Mouse (Mus musculus) G1E (cell line): ENCODE measurements at regions not wholly inside any gene's neighbourhood (a gene's known extent, or its start where the extent isn't known, plus 50 kb on each side); places are given as distances from the start of the nearest gene placed in this dataset.

ENCODE experiments used
- ATAC-seq: 2 replicates; pipeline ENCODE4 v1.8.0; 2016; ENCODE audit warnings: mild to moderate bottlenecking; ENCODE audit not compliant: insufficient number of reproducible peaks, poor library complexity, low FRiP score, severe bottlenecking; ENCODE audit errors: extremely low read depth
- DNase-seq: peaks from one replicate; pipeline ENCODE4 v3.0.0; 2012; ENCODE audit warnings: low spot score
- H3K27me3 ChIP-seq: 2 replicates; pipeline ENCODE4 v1.6.1; 2012; ENCODE audit warnings: mild to moderate bottlenecking, low read length, inconsistent platforms; ENCODE audit not compliant: insufficient read depth
- H3K36me3 ChIP-seq: replicated peaks from 2 replicates; pipeline ENCODE3; 2012; ENCODE audit warnings: mild to moderate bottlenecking, inconsistent platforms
- H3K4me1 ChIP-seq: 2 replicates; pipeline ENCODE4 v1.6.1; 2012; ENCODE audit warnings: low read depth, low read length, inconsistent platforms, mixed read lengths; ENCODE audit not compliant: insufficient read depth
- H3K4me3 ChIP-seq: 2 replicates; pipeline ENCODE4 v1.5.1; 2012; ENCODE audit warnings: low read depth, mild to moderate bottlenecking, inconsistent platforms, low read length, moderate library complexity, mixed read lengths
- H3K9me3 ChIP-seq: replicated peaks from 2 replicates; pipeline ENCODE4 v1.6.1; 2012; ENCODE audit warnings: inconsistent platforms
- CTCF ChIP-seq: IDR thresholded peaks from 2 replicates; pipeline ENCODE4 v1.5.1; 2012; ENCODE audit warnings: low read depth, low read length, inconsistent platforms, mixed read lengths
- GATA1 ChIP-seq: IDR thresholded peaks from 2 replicates; pipeline ENCODE4 v1.6.1; 2012; ENCODE audit warnings: borderline replicate concordance, low read length, inconsistent platforms, mixed read lengths
- GATA2 ChIP-seq: IDR thresholded peaks from 2 replicates; pipeline ENCODE4 v1.6.1; 2012; ENCODE audit warnings: low read depth, low read length, inconsistent platforms, borderline replicate concordance
- POLR2AphosphoS5 ChIP-seq: IDR thresholded peaks from 2 replicates; pipeline ENCODE4 v1.6.1; 2012; ENCODE audit warnings: low read depth, low read length, inconsistent platforms; ENCODE audit not compliant: insufficient replicate concordance
- TAL1 ChIP-seq: conservative IDR thresholded peaks from 2 replicates; pipeline ENCODE4 v1.6.1; 2012; ENCODE audit warnings: low read depth, low read length, inconsistent platforms, mixed read lengths

DNA sequence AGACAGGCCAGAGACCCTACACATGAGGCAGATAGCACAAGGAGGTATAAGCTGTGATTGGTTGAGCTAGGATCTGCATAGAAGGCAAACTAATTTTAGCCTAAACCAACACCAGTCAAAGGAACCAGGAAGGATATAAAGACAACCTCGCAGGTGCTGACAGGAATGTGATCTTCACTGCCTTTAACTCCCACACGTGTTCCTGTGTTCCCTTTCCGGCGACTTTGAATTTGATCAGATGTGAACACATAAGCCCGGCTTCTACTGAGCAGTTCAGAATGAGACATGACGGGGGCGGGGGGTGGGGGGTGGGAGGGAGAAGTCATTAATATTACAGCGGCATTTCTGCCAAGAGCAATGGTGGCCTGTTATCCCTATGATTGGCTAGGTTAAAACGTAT, 271.0 kb downstream of the Tgfb2 start:
- H3K36me3 ChIP-seq, result no peaks in the 10 kb centered on the region
- peaks cover 30% of the 10 kb centered on the region for H3K9me3 ChIP-seq
- no peaks in the 10 kb centered on the region for H3K4me1 ChIP-seq
- peaks cover 3% of the 10 kb centered on the region; the same call in 1 of the 2 replicates for H3K27me3 ChIP-seq
- DNase-seq (no peak), ATAC-seq (no peak)
- no peak for TF ChIP-seq GATA1
- TF ChIP-seq POLR2AphosphoS5, result no peak
- no peak for TF ChIP-seq GATA2
- TF ChIP-seq TAL1, result no peak
- no peak for TF ChIP-seq CTCF
- H3K4me3 ChIP-seq, result no peak overlapping the region

DNA sequence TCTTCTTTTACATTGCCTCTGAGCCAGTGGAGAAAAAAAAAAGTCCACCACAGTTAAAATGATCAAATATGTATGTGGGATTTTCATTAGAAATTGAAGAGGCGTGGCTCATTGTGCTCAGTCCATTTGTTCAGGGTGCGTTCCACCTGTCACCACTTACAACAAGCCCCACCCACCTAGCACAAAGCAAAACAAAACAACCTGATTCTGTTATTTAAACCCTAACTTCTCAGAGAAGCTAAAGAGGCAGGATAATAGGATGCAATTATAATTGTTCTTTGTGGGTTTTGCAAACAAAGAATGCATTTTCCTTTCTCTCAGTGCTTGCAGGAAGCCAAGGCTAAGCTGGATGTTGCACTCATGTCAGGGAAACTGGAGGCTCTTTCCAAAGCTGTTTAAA, 271.8 kb downstream of the Tgfb2 start:
- DNase-seq, result no peak
- Histone ChIP-seq H3K27me3 (peaks cover 3% of the 10 kb centered on the region; the same call in 1 of the 2 replicates), H3K9me3 (peaks cover 26% of the 10 kb centered on the region), H3K4me1 (no peaks in the 10 kb centered on the region), H3K36me3 (no peaks in the 10 kb centered on the region), H3K4me3 (no peak overlapping the region)
- ATAC-seq, result no peak
- no peak for TF ChIP-seq TAL1
- TF ChIP-seq GATA1, result no peak
- no peak for TF ChIP-seq CTCF
- TF ChIP-seq GATA2, result no peak
- no peak for TF ChIP-seq POLR2AphosphoS5

- Histone ChIP-seq H3K4me1 (no peaks in the 10 kb centered on the region), H3K9me3 (peaks cover 25% of the 10 kb centered on the region), H3K4me3 (no peak overlapping the region), H3K27me3 (peaks cover 3% of the 10 kb centered on the region; the same call in 1 of the 2 replicates), H3K36me3 (no peaks in the 10 kb centered on the region)
- no peak for TF ChIP-seq TAL1
- no peak for TF ChIP-seq GATA2
- TF ChIP-seq POLR2AphosphoS5, result no peak
- TF ChIP-seq GATA1, result no peak
- no peak for TF ChIP-seq CTCF
- DNase-seq (no peak), ATAC-seq (no peak)
Observed at GRCm38 (mm10) chr1:186433169-186433665, 272.6 kb downstream of the Tgfb2 start.

- Histone ChIP-seq H3K4me3 (no peak overlapping the region), H3K4me1 (no peaks in the 10 kb centered on the region), H3K9me3 (peaks cover 22% of the 10 kb centered on the region), H3K36me3 (no peaks in the 10 kb centered on the region), H3K27me3 (no peaks in the 10 kb centered on the region)
- ATAC-seq (no peak), DNase-seq (no peak)
- TF ChIP-seq GATA2, result no peak
- no peak for TF ChIP-seq GATA1
- TF ChIP-seq POLR2AphosphoS5, result no peak
- no peak for TF ChIP-seq CTCF
- no peak for TF ChIP-seq TAL1
Observed at GRCm38 (mm10) chr1:186425421-186425820, 280.4 kb downstream of the Tgfb2 start.

DNA sequence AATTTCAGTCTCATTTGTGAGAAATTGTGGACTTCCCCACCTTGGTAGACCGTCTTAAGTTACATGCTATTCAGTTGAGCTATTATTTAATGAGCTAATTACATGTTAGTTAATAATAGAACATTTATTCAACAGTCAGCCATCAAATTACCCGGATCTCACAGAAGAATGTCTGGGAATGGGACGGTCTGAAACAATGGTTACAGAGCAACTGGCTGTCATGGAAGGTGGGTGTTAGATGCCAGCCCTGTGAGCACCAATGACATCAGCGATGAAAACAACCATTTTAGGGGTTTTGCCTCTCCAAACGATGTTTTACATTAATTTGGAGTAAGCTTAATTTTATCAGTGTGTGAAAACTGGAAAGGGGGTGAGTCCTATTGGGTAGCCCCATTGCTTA, 281.7 kb downstream of the Tgfb2 start:
- H3K4me1 ChIP-seq, result no peaks in the 10 kb centered on the region
- H3K4me3 ChIP-seq, result no peak overlapping the region
- no peaks in the 10 kb centered on the region for H3K27me3 ChIP-seq
- ATAC-seq, result no peak
- peaks cover 23% of the 10 kb centered on the region for H3K9me3 ChIP-seq
- TF ChIP-seq CTCF (no peak), TAL1 (no peak), GATA1 (no peak), GATA2 (no peak), POLR2AphosphoS5 (no peak)
- H3K36me3 ChIP-seq, result no peaks in the 10 kb centered on the region
- DNase-seq, result no peak

- H3K4me3 ChIP-seq, result no peak overlapping the region
- no peaks in the 10 kb centered on the region for H3K4me1 ChIP-seq
- H3K36me3 ChIP-seq, result no peaks in the 10 kb centered on the region
- no peak for TF ChIP-seq POLR2AphosphoS5
- no peak for TF ChIP-seq GATA1
- no peak for TF ChIP-seq GATA2
- TF ChIP-seq CTCF, result no peak
- DNase-seq (no peak), ATAC-seq (no peak)
- no peaks in the 10 kb centered on the region for H3K27me3 ChIP-seq
- peaks cover 40% of the 10 kb centered on the region for H3K9me3 ChIP-seq
Observed at GRCm38 (mm10) chr1:186417101-186417500, 288.7 kb downstream of the Tgfb2 start.

DNA sequence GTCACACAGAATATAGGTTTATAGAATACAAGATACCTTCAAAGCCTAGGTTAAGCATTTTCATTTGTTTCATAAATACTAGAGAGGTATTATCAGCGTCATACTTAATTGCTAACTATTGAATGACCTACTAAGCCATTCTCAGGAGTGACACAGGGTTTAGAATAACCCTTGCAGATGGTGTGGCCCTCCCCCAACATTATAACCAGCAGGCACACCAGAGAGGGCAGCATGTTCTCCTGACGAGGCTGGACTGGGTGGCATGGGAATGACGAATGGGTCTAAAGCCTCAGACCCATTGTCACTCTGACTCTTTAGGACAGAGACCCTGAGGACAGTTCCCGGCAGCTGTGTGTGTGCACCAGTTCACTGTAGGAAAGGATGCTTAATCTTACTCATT, 290.5 kb downstream of the Tgfb2 start:
- H3K4me1 ChIP-seq, result no peaks in the 10 kb centered on the region
- no peak overlapping the region for H3K4me3 ChIP-seq
- no peaks in the 10 kb centered on the region for H3K36me3 ChIP-seq
- H3K9me3 ChIP-seq, result peaks cover 45% of the 10 kb centered on the region
- H3K27me3 ChIP-seq, result no peaks in the 10 kb centered on the region
- DNase-seq (no peak), ATAC-seq (no peak)
- no peak for TF ChIP-seq GATA1
- TF ChIP-seq GATA2, result no peak
- no peak for TF ChIP-seq POLR2AphosphoS5
- TF ChIP-seq CTCF, result no peak
- no peak for TF ChIP-seq TAL1
